Mouse (Mus musculus) limb, embryonic 14.5 days (tissue): ENCODE measurements around the gene Igsf23. TPM values are rescaled to one million over a fixed set of nuclear protein-coding genes. Genes with fewer than 3 reads are reported as not detected.

Source experiments
- ATAC-seq: fragments of 200-750 bp; cut with Nextera tagmentation; 2 replicates; pipeline ENCODE4 v1.8.0; 2017; ENCODE audit warnings: low read depth, moderate number of reproducible peaks, moderate TSS enrichment; ENCODE audit not compliant: low FRiP score
- DNase-seq: peaks from one replicate; pipeline ENCODE4 v3.0.0-alpha.2; 2015; ENCODE audit warnings: low spot score
- H3K27ac ChIP-seq: fragments of 300-500 bp; sonication (generic); replicated peaks from 2 replicates; pipeline ENCODE4 v1.5.1; 2014; ENCODE audit warnings: low read depth, mild to moderate bottlenecking, low read length, moderate library complexity, mixed read lengths
- H3K27me3 ChIP-seq: fragments of 300-500 bp; sonication (generic); 2 replicates; pipeline ENCODE4 v1.6.1; 2014; ENCODE audit warnings: low read length, mixed read lengths; ENCODE audit not compliant: control insufficient read depth, insufficient read depth
- H3K36me3 ChIP-seq: fragments of 300-500 bp; sonication (generic); 2 replicates; pipeline ENCODE4 v1.6.1; 2014; ENCODE audit warnings: mild to moderate bottlenecking, low read length, moderate library complexity, mixed read lengths; ENCODE audit not compliant: control insufficient read depth, insufficient read depth
- H3K4me1 ChIP-seq: fragments of 300-500 bp; sonication (generic); 2 replicates; pipeline ENCODE4 v1.6.1; 2014; ENCODE audit warnings: antibody characterized with exemption, low read length, mixed read lengths; ENCODE audit not compliant: control insufficient read depth, insufficient read depth
- H3K4me2 ChIP-seq: fragments of 300-500 bp; sonication (generic); replicated peaks from 2 replicates; pipeline ENCODE4 v1.6.1; 2014; ENCODE audit warnings: low read depth, mild to moderate bottlenecking, low read length, moderate library complexity; ENCODE audit not compliant: severe bottlenecking
- H3K4me3 ChIP-seq: fragments of 300-500 bp; sonication (generic); replicated peaks from 2 replicates; pipeline ENCODE4 v1.5.1; 2014; ENCODE audit warnings: low read length
- H3K9ac ChIP-seq: fragments of 300-500 bp; sonication (generic); 2 replicates; pipeline ENCODE4 v1.6.1; 2014; ENCODE audit warnings: mild to moderate bottlenecking, low read depth, low read length, moderate library complexity; ENCODE audit not compliant: severe bottlenecking
- H3K9me3 ChIP-seq: fragments of 300-500 bp; sonication (generic); 2 replicates; pipeline ENCODE4 v1.6.1; 2016; ENCODE audit warnings: low read length; ENCODE audit not compliant: control insufficient read depth
- POLR2A ChIP-seq: fragments of 200-500 bp; IDR thresholded peaks from 2 replicates; pipeline ENCODE4 v1.8.0; 2012; ENCODE audit warnings: inconsistent platforms, mild to moderate bottlenecking, moderate library complexity, borderline replicate concordance; ENCODE audit not compliant: insufficient read depth, insufficient read length; ENCODE audit errors: extremely low read depth
- WGBS: fragments of 180-500 bp; shearing (Covaris S2); extraction: QIAGEN DNeasy Blood & Tissue Kit; methylation state at CpG from one replicate; pipeline ENCODE4 v1.1.7; 2014; 5-methylcytosine and 5-hydroxymethylcytosine counted together
- polyA plus RNA-seq, 2 experiments: library from polyadenylated mRNA; depleted of rRNA in 1 of 2; stranded (reverse) in 1 of 2; unstranded in 1 of 2; fragments of >200 nt; fragmentation: Nextera tagmentation in 1 of 2; extraction: Ambion mirVana in 1 of 2; gene quantifications; 2 replicates each; pipeline versions ENCODE4 v1.2.1 to v1.2.3; 2012 to 2014

The Igsf23 gene
- polyA plus RNA-seq, 2 experiments = 0.09 to 0.30 TPM

DNA sequence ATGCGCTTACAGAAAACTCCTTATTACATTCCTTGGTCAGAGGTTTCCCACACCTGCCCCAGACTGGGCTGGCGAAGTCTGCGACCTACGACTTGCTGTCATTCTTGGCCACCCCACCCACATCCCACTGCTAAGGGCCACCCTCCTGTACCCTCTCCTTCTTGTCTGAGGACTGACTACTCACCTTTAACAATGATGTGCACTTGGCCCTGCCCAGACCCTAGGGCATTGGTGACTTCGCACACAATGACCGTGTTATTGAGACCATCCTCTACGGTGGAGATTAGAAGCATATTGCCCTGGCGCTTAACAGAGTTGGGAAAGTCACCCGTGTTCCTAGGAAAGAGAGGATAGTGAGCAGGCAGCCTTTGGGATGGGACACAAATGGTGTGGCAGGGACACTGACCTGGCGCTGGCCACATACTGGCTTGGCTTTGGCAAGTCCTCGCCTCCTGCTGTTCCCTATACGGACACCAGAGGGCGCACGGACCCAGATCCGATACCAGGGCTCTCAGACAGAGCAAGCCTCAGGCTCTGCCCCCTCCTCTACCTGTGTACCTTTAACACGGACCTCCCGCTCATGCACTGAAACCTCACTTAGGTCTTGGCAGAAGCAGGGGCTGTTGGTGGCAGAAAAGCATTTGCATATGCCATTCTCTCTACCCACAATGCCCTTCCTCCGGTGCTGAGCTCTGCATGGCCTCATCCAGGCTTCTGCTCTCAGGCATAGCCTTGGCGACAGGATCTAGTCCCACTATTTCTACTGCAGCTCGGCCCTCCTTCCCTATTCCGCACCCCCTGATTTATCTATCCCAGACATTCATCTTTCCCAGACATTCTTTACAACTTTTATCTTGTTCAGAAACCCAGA is 39.9 kb downstream of the Igsf23 start:
- no peak overlapping the region for H3K27ac ChIP-seq
- H3K9me3 ChIP-seq = peaks cover 9% of the 10 kb centered on the region; the same call in 1 of the 2 replicates
- H3K4me3 ChIP-seq = no peak overlapping the region
- 50% methylated on average over 21 of the region's 21 CpGs for WGBS
- no peaks in the 10 kb centered on the region for H3K4me1 ChIP-seq
- H3K36me3 ChIP-seq = peaks cover 34% of the 10 kb centered on the region
- no peak overlapping the region for H3K4me2 ChIP-seq
- no peak overlapping the region for H3K9ac ChIP-seq
- DNase-seq (peak; percentile 40), ATAC-seq (peak; percentile 75)
- no peak for TF ChIP-seq POLR2A
- H3K27me3 ChIP-seq = no peaks in the 10 kb centered on the region

DNA sequence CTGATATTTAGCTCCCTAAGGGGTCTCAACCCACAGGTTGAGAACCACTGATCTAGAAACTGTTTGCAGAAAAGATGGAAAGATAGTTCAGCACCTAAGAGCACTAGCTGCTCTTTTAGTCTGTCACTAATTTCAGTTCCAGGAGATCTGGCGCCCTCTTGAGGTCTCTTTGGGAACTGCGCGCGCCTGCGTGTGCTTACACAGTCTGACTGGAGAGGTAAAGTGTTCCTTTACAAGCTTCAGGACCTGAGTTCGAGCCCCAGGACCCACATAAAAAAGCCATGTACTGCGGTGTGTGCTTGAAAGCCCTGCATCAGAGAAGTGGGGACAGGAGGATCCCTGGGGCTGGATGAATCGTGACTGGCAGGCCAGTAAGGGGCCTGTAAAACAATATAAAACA is 60.7 kb downstream of the Igsf23 start:
- Histone ChIP-seq H3K27me3 (no peaks in the 10 kb centered on the region), H3K36me3 (no peaks in the 10 kb centered on the region), H3K4me2 (no peak overlapping the region), H3K9ac (no peak overlapping the region), H3K4me1 (no peaks in the 10 kb centered on the region), H3K27ac (no peak overlapping the region), H3K9me3 (no peaks in the 10 kb centered on the region), H3K4me3 (no peak overlapping the region)
- no peak for TF ChIP-seq POLR2A
- ATAC-seq = no peak
- DNase-seq = no peak
- WGBS = 49% methylated on average over 8 of the region's 8 CpGs

DNA sequence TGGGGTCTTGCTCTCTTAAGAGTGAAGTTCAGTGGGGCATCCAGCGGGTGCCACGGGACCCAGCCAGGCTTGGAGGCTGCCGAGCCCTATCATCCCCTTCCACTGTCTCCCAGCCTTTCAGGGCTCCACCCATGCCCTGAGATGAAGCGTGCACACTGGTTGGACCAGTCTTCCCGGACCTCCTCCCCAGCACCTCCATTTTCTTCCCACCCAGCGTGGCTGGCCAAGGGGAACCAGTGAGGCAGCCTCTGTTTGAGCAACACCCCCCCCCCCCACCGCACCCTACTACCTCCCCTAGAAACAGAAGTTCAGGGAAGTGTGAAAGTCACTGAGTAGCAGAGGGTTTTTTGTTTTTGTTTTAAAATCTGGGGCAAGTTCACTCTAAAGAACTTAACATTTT is 62.7 kb downstream of the Igsf23 start, which contains the start of gene Ceacam19:
Gene Ceacam19, minus strand, starts transcription at position 117 of the 400 bp plus-strand sequence.
- Histone ChIP-seq H3K4me3 (no peak within 1 kb of the TSS), H3K4me1 (no peaks in the 10 kb centered on the region), H3K27ac (no peak within 1 kb of the TSS), H3K27me3 (no peaks in the 10 kb centered on the region), H3K36me3 (no peaks in the 10 kb centered on the region), H3K9ac (0 out of 2 replicates have a peak within 1 kb of the TSS, but pooled peaks have one; percentile 12), H3K4me2 (no peak within 1 kb of the TSS), H3K9me3 (no peaks in the 10 kb centered on the region)
- ATAC-seq = no peak
- 67% methylated on average over 7 of the region's 7 CpGs for WGBS
- no peak for TF ChIP-seq POLR2A
- DNase-seq = no peak

Other genes with a start within 250 kb of the Igsf23 start
- gene Tomm40, start 235.3 kb downstream of the Igsf23 start, polyA plus RNA-seq (2012; rRNA removed) = 101 and 123 TPM in 2 replicates
- gene Tomm40, start 235.3 kb downstream of the Igsf23 start, polyA plus RNA-seq (2014; fragmentation: Nextera tagmentation; extraction: Ambion mirVana) = 124 and 129 TPM in 2 replicates
- gene Nectin2, start 200.3 kb downstream of the Igsf23 start, polyA plus RNA-seq (2012; rRNA removed) = 58.9 and 72.1 TPM in 2 replicates
- 71.3 and 80.8 TPM in 2 replicates for gene Nectin2, start 200.3 kb downstream of the Igsf23 start, polyA plus RNA-seq (2014; fragmentation: Nextera tagmentation; extraction: Ambion mirVana)
- gene Bcam, start 179.7 kb downstream of the Igsf23 start, polyA plus RNA-seq (2012; rRNA removed) = 94.3 and 108 TPM in 2 replicates
- 114 and 116 TPM in 2 replicates for gene Bcam, start 179.7 kb downstream of the Igsf23 start, polyA plus RNA-seq (2014; fragmentation: Nextera tagmentation; extraction: Ambion mirVana)
- 5.2 and 5.9 TPM in 2 replicates for gene Cblc, start 153.9 kb downstream of the Igsf23 start, polyA plus RNA-seq (2012; rRNA removed)
- 7.5 and 8.6 TPM in 2 replicates for gene Cblc, start 153.9 kb downstream of the Igsf23 start, polyA plus RNA-seq (2014; fragmentation: Nextera tagmentation; extraction: Ambion mirVana)
- gene Bcl3, start 128.0 kb downstream of the Igsf23 start, polyA plus RNA-seq (2012; rRNA removed) = 5.5 and 7.6 TPM in 2 replicates
- gene Bcl3, start 128.0 kb downstream of the Igsf23 start, polyA plus RNA-seq (2014; fragmentation: Nextera tagmentation; extraction: Ambion mirVana) = 3.1 and 4.7 TPM in 2 replicates
- gene Gm19345, start 98.8 kb downstream of the Igsf23 start, polyA plus RNA-seq (2012; rRNA removed) = 0.12 and 0.13 TPM in 2 replicates
- not detected in 2 replicates for gene Gm19345, start 98.8 kb downstream of the Igsf23 start, polyA plus RNA-seq (2014; fragmentation: Nextera tagmentation; extraction: Ambion mirVana)
- 0.11 and 0.18 TPM in 2 replicates for gene Ceacam16, start 89.5 kb downstream of the Igsf23 start, polyA plus RNA-seq (2012; rRNA removed)
- gene Ceacam16, start 89.5 kb downstream of the Igsf23 start, polyA plus RNA-seq (2014; fragmentation: Nextera tagmentation; extraction: Ambion mirVana) = not detected in 2 replicates
- 2.1 and 2.2 TPM in 2 replicates for gene Ceacam19, start 62.8 kb downstream of the Igsf23 start, polyA plus RNA-seq (2012; rRNA removed)
- 3.4 and 4.9 TPM in 2 replicates for gene Ceacam19, start 62.8 kb downstream of the Igsf23 start, polyA plus RNA-seq (2014; fragmentation: Nextera tagmentation; extraction: Ambion mirVana)
- gene Pvr, start 29.6 kb downstream of the Igsf23 start, polyA plus RNA-seq (2012; rRNA removed) = 17.2 and 18.2 TPM in 2 replicates
- 7.7 and 9.4 TPM in 2 replicates for gene Pvr, start 29.6 kb downstream of the Igsf23 start, polyA plus RNA-seq (2014; fragmentation: Nextera tagmentation; extraction: Ambion mirVana)
- gene Ceacam20, start 14.7 kb upstream of the Igsf23 start, polyA plus RNA-seq (2012; rRNA removed) = 0.04 TPM in 1 of 2 replicates, not detected in the other
- not detected in 2 replicates for gene Ceacam20, start 14.7 kb upstream of the Igsf23 start, polyA plus RNA-seq (2014; fragmentation: Nextera tagmentation; extraction: Ambion mirVana)
- gene Nlrp9b, start 40.7 kb upstream of the Igsf23 start, polyA plus RNA-seq (2012; rRNA removed) = not detected in 2 replicates
- gene Nlrp9b, start 40.7 kb upstream of the Igsf23 start, polyA plus RNA-seq (2014; fragmentation: Nextera tagmentation; extraction: Ambion mirVana) = not detected in 2 replicates
- not detected in 2 replicates for gene Vmn1r91, start 148.9 kb upstream of the Igsf23 start, polyA plus RNA-seq (2012; rRNA removed)
- gene Vmn1r91, start 148.9 kb upstream of the Igsf23 start, polyA plus RNA-seq (2014; fragmentation: Nextera tagmentation; extraction: Ambion mirVana) = not detected in 2 replicates
- gene Gm16442, start 171.8 kb upstream of the Igsf23 start, polyA plus RNA-seq (2012; rRNA removed) = not detected in 2 replicates
- gene Gm16442, start 171.8 kb upstream of the Igsf23 start, polyA plus RNA-seq (2014; fragmentation: Nextera tagmentation; extraction: Ambion mirVana) = not detected in 2 replicates
- gene Vmn1r93, start 188.3 kb upstream of the Igsf23 start, polyA plus RNA-seq (2012; rRNA removed) = not detected in 2 replicates
- not detected in 2 replicates for gene Vmn1r93, start 188.3 kb upstream of the Igsf23 start, polyA plus RNA-seq (2014; fragmentation: Nextera tagmentation; extraction: Ambion mirVana)
- not detected in 2 replicates for gene Vmn1r94, start 217.6 kb upstream of the Igsf23 start, polyA plus RNA-seq (2012; rRNA removed)
- gene Vmn1r94, start 217.6 kb upstream of the Igsf23 start, polyA plus RNA-seq (2014; fragmentation: Nextera tagmentation; extraction: Ambion mirVana) = not detected in 2 replicates
- not detected in 2 replicates for gene Vmn1r95, start 243.0 kb upstream of the Igsf23 start, polyA plus RNA-seq (2012; rRNA removed)
- gene Vmn1r95, start 243.0 kb upstream of the Igsf23 start, polyA plus RNA-seq (2014; fragmentation: Nextera tagmentation; extraction: Ambion mirVana) = not detected in 2 replicates